Mouse (Mus musculus) midbrain, postnatal 0 days (tissue): ENCODE results near the gene Crocc2. TPM values are rescaled to one million over a fixed set of nuclear protein-coding genes. Genes with fewer than 3 reads are reported as not detected.
A peak's percentile ranks its signal among the peaks of the same experiment; 100 is the strongest.

Experiments used
- ATAC-seq: fragments of 200-750 bp; cut with Nextera tagmentation; 2 replicates; pipeline ENCODE4 v1.8.0; 2017; ENCODE audit warnings: moderate number of reproducible peaks, mild to moderate bottlenecking, moderate TSS enrichment, moderate library complexity; ENCODE audit not compliant: low FRiP score
- DNase-seq: peaks from one replicate; pipeline ENCODE4 v3.0.0-alpha.2; 2015; ENCODE audit warnings: low spot score
- H3K27ac ChIP-seq: fragments of 300-500 bp; sonication (generic); 2 replicates; pipeline ENCODE4 v1.5.1; 2014; ENCODE audit warnings: low read depth, mild to moderate bottlenecking, low read length, mixed read lengths
- H3K27me3 ChIP-seq: fragments of 300-500 bp; sonication (generic); 2 replicates; pipeline ENCODE4 v1.6.1; 2014; ENCODE audit warnings: low read length, control low read depth, mixed read lengths; ENCODE audit not compliant: insufficient read depth
- H3K36me3 ChIP-seq: fragments of 300-500 bp; sonication (generic); 2 replicates; pipeline ENCODE4 v1.6.1; 2014; ENCODE audit warnings: low read length, control low read depth, mixed read lengths; ENCODE audit not compliant: insufficient read depth
- H3K4me1 ChIP-seq: fragments of 300-500 bp; sonication (generic); 2 replicates; pipeline ENCODE4 v1.6.1; 2014; ENCODE audit warnings: mild to moderate bottlenecking, control low read depth, antibody characterized with exemption, low read length, mixed read lengths; ENCODE audit not compliant: insufficient read depth
- H3K4me2 ChIP-seq: fragments of 300-500 bp; sonication (generic); 2 replicates; pipeline ENCODE4 v1.6.1; 2014; ENCODE audit warnings: low read depth, mild to moderate bottlenecking, low read length, mixed read lengths; ENCODE audit not compliant: poor library complexity, severe bottlenecking
- H3K4me3 ChIP-seq: fragments of 300-500 bp; sonication (generic); 2 replicates; pipeline ENCODE4 v1.5.1; 2014; ENCODE audit warnings: low read depth, mild to moderate bottlenecking, low read length, moderate library complexity
- H3K9ac ChIP-seq: fragments of 300-500 bp; sonication (generic); replicated peaks from 2 replicates; pipeline ENCODE4 v1.6.1; 2014; ENCODE audit warnings: mild to moderate bottlenecking, low read length, moderate library complexity, mixed read lengths; ENCODE audit not compliant: poor library complexity, severe bottlenecking
- H3K9me3 ChIP-seq: fragments of 300-500 bp; sonication (generic); 2 replicates; pipeline ENCODE4 v1.6.1; 2016; ENCODE audit warnings: low read length, control low read depth
- CTCF ChIP-seq: IDR thresholded peaks from 2 replicates; pipeline ENCODE4 v1.5.1; 2016; ENCODE audit warnings: antibody characterized with exemption, mild to moderate bottlenecking
- WGBS: fragments of 180-500 bp; shearing (Covaris S2); extraction: QIAGEN DNeasy Blood & Tissue Kit; methylation state at CpG from one replicate; pipeline ENCODE4 v1.1.7; 2014; 5-methylcytosine and 5-hydroxymethylcytosine counted together
- polyA plus RNA-seq: library from polyadenylated mRNA; unstranded; fragments of >200 nt; fragmentation: Nextera tagmentation; extraction: Ambion mirVana; gene quantifications from 2 replicates; pipeline ENCODE4 v1.2.1, GENCODE M21; 2015
- total RNA-seq: library from RNA; depleted of rRNA; stranded (reverse); fragments of >200 nt; gene quantifications from 2 replicates; pipeline ENCODE4 v1.2.3, GENCODE M21; 2014

Gene Crocc2
- total and polyA plus RNA-seq, 2 experiments from 2014 or later: 0.84 to 1.4 TPM

- Histone ChIP-seq H3K9me3 (no peaks in the 10 kb centered on the region), H3K9ac (peak overlapping the region; percentile 68; the same call in 1 of the 2 replicates), H3K36me3 (no peaks in the 10 kb centered on the region), H3K27ac (no peak overlapping the region), H3K4me3 (peak overlapping the region; percentile 57), H3K4me1 (no peaks in the 10 kb centered on the region), H3K4me2 (peak overlapping the region; percentile 99), H3K27me3 (peaks cover 13% of the 10 kb centered on the region)
- peak; percentile 67 for TF ChIP-seq CTCF
- WGBS: 17% methylated on average over 3 of the region's 3 CpGs
- ATAC-seq (peak; percentile 66), DNase-seq (peak; percentile 57)
Measured at GRCm38 (mm10) chr1:93236545-93236924, 68.0 kb downstream of the Crocc2 start.

- Histone ChIP-seq H3K36me3 (no peaks in the 10 kb centered on the region), H3K4me1 (no peaks in the 10 kb centered on the region), H3K9me3 (no peaks in the 10 kb centered on the region), H3K27me3 (peaks cover 13% of the 10 kb centered on the region), H3K4me2 (0 out of 2 replicates have a peak overlapping the region, but pooled peaks have one; percentile 99), H3K27ac (no peak overlapping the region), H3K9ac (no peak overlapping the region), H3K4me3 (no peak overlapping the region)
- no peak for TF ChIP-seq CTCF
- no peak for DNase-seq
- ATAC-seq: no peak
- WGBS: 89% methylated on average over 10 of the region's 10 CpGs
Measured at GRCm38 (mm10) chr1:93237676-93238075, 69.2 kb downstream of the Crocc2 start.

- DNase-seq (no peak), ATAC-seq (no peak)
- Histone ChIP-seq H3K4me1 (no peaks in the 10 kb centered on the region), H3K9ac (no peak overlapping the region), H3K9me3 (no peaks in the 10 kb centered on the region), H3K27me3 (peaks cover 13% of the 10 kb centered on the region), H3K36me3 (no peaks in the 10 kb centered on the region), H3K4me2 (no peak overlapping the region), H3K27ac (no peak overlapping the region), H3K4me3 (no peak overlapping the region)
- peak; percentile 62 for TF ChIP-seq CTCF
- WGBS: 61% methylated on average over 4 of the region's 4 CpGs
Measured at GRCm38 (mm10) chr1:93238201-93238600, 69.7 kb downstream of the Crocc2 start.

- no peaks in the 10 kb centered on the region for H3K36me3 ChIP-seq
- DNase-seq (no peak), ATAC-seq (no peak)
- no peak overlapping the region for H3K9ac ChIP-seq
- no peaks in the 10 kb centered on the region for H3K27me3 ChIP-seq
- no peak overlapping the region for H3K27ac ChIP-seq
- no peak overlapping the region for H3K4me3 ChIP-seq
- 54% methylated on average over 2 of the region's 2 CpGs for WGBS
- H3K4me2 ChIP-seq: no peak overlapping the region
- H3K4me1 ChIP-seq: no peaks in the 10 kb centered on the region
- TF ChIP-seq CTCF: no peak
- no peaks in the 10 kb centered on the region for H3K9me3 ChIP-seq
Measured at GRCm38 (mm10) chr1:93245936-93246335, 77.4 kb downstream of the Crocc2 start.

GRCm38 (mm10) chr1:93252586-93252985 lies 84.1 kb downstream of the Crocc2 start:
- Histone ChIP-seq H3K27ac (no peak overlapping the region), H3K9ac (no peak overlapping the region), H3K4me3 (no peak overlapping the region), H3K27me3 (no peaks in the 10 kb centered on the region), H3K9me3 (no peaks in the 10 kb centered on the region), H3K4me2 (no peak overlapping the region), H3K36me3 (no peaks in the 10 kb centered on the region), H3K4me1 (no peaks in the 10 kb centered on the region)
- WGBS: 51% methylated on average over 2 of the region's 2 CpGs
- DNase-seq (no peak), ATAC-seq (no peak)
- TF ChIP-seq CTCF: no peak

- Histone ChIP-seq H3K36me3 (no peaks in the 10 kb centered on the region), H3K9ac (no peak overlapping the region), H3K27me3 (no peaks in the 10 kb centered on the region), H3K4me1 (no peaks in the 10 kb centered on the region), H3K4me2 (no peak overlapping the region), H3K4me3 (no peak overlapping the region), H3K27ac (no peak overlapping the region), H3K9me3 (no peaks in the 10 kb centered on the region)
- no peak for TF ChIP-seq CTCF
- no peak for ATAC-seq
- no peak for DNase-seq
- WGBS: 96% methylated on average over 7 of the region's 7 CpGs
Measured at GRCm38 (mm10) chr1:93255761-93256160, 87.2 kb downstream of the Crocc2 start.
